Mouse (Mus musculus) midbrain, embryonic 13.5 days (tissue): ENCODE data around the gene Znrd1. TPM values are rescaled to one million over a fixed set of nuclear protein-coding genes. Genes with fewer than 3 reads are reported as not detected.

Source experiments
- ATAC-seq: fragments of 200-750 bp; cut with Nextera tagmentation; 2 replicates; pipeline ENCODE4 v1.8.0; 2017; ENCODE audit warnings: mild to moderate bottlenecking, moderate TSS enrichment, moderate library complexity
- H3K27ac ChIP-seq: fragments of 300-500 bp; sonication (generic); 2 replicates; pipeline ENCODE4 v1.5.1; 2015; ENCODE audit warnings: inconsistent platforms, mild to moderate bottlenecking, moderate library complexity
- H3K27me3 ChIP-seq: fragments of 300-500 bp; sonication (generic); 2 replicates; pipeline ENCODE4 v1.6.1; 2015; ENCODE audit warnings: mild to moderate bottlenecking, inconsistent platforms
- H3K36me3 ChIP-seq: fragments of 300-500 bp; sonication (generic); 2 replicates; pipeline ENCODE4 v1.6.1; 2015; ENCODE audit warnings: mild to moderate bottlenecking, inconsistent platforms
- H3K4me1 ChIP-seq: fragments of 300-500 bp; sonication (generic); replicated peaks from 2 replicates; pipeline ENCODE4 v1.6.1; 2015; ENCODE audit warnings: inconsistent platforms
- H3K4me2 ChIP-seq: fragments of 300-500 bp; sonication (generic); replicated peaks from 2 replicates; pipeline ENCODE4 v1.6.1; 2015; ENCODE audit warnings: moderate library complexity, mild to moderate bottlenecking, inconsistent platforms
- H3K4me3 ChIP-seq: fragments of 300-500 bp; sonication (generic); replicated peaks from 2 replicates; pipeline ENCODE4 v1.5.1; 2015; ENCODE audit warnings: mild to moderate bottlenecking, inconsistent platforms
- H3K9ac ChIP-seq: fragments of 300-500 bp; sonication (generic); replicated peaks from 2 replicates; pipeline ENCODE4 v1.6.1; 2015; ENCODE audit warnings: mild to moderate bottlenecking, inconsistent platforms
- H3K9me3 ChIP-seq: fragments of 300-500 bp; sonication (generic); 2 replicates; pipeline ENCODE4 v1.6.1; 2016; ENCODE audit warnings: mild to moderate bottlenecking, inconsistent platforms
- WGBS: fragments of 180-500 bp; shearing (Covaris S2); methylation state at CpG from one replicate; pipeline ENCODE4 v1.1.7; 2015; 5-methylcytosine and 5-hydroxymethylcytosine counted together
- polyA plus RNA-seq: library from polyadenylated mRNA; unstranded; fragments of >200 nt; fragmentation: Nextera tagmentation; extraction: Ambion mirVana; gene quantifications from 2 replicates; pipeline ENCODE4 v1.2.1, GENCODE M21; 2015

The Znrd1 gene
- polyA plus RNA-seq, 1 experiment from 2014 or later: 71.8 TPM

- no peak for ATAC-seq
- Histone ChIP-seq H3K4me3 (no peak overlapping the region), H3K4me1 (no peaks in the 10 kb centered on the region), H3K36me3 (no peaks in the 10 kb centered on the region), H3K27me3 (no peaks in the 10 kb centered on the region), H3K9me3 (no peaks in the 10 kb centered on the region), H3K4me2 (no peak overlapping the region), H3K27ac (no peak overlapping the region), H3K9ac (no peak overlapping the region)
- 68% methylated on average over 1 of the region's 1 CpGs for WGBS
These were observed 50.1 kb downstream of the Znrd1 start for GRCm38 (mm10) chr17:36908235-36908634.

Other genes starting within 250 kb of the Znrd1 start
- not detected in 2 replicates for gene H2-M10.5, start 185.6 kb downstream of the Znrd1 start, polyA plus RNA-seq
- gene H2-M10.6, start 146.4 kb downstream of the Znrd1 start, polyA plus RNA-seq: not detected in 2 replicates
- 46.4 and 46.6 TPM in 2 replicates for gene Trim26, start 121.4 kb downstream of the Znrd1 start, polyA plus RNA-seq
- gene Trim15, start 91.3 kb downstream of the Znrd1 start, polyA plus RNA-seq: 0.22 and 0.58 TPM in 2 replicates
- gene Trim10, start 89.0 kb downstream of the Znrd1 start, polyA plus RNA-seq: 1.2 and 2.0 TPM in 2 replicates
- gene Trim40, start 68.4 kb downstream of the Znrd1 start, polyA plus RNA-seq: not detected in 2 replicates
- gene Trim31, start 60.4 kb downstream of the Znrd1 start, polyA plus RNA-seq: not detected in 2 replicates
- 0.63 and 0.70 TPM in 2 replicates for gene Rnf39, start 15.6 kb downstream of the Znrd1 start, polyA plus RNA-seq
- 172 and 177 TPM in 2 replicates for gene Ppp1r11, start 6.8 kb downstream of the Znrd1 start, polyA plus RNA-seq
- 4.8 and 6.5 TPM in 2 replicates for gene Znrd1as, start within 50 bp of the Znrd1 start, polyA plus RNA-seq
- gene 2410137M14Rik, start 22.7 kb upstream of the Znrd1 start, polyA plus RNA-seq: 0.43 and 0.57 TPM in 2 replicates
- gene H2-M5, start 31.0 kb upstream of the Znrd1 start, polyA plus RNA-seq: 3.9 TPM in 2 replicates
- gene Zfp57, start 42.6 kb upstream of the Znrd1 start, polyA plus RNA-seq: 262 and 272 TPM in 2 replicates
- 1.6 TPM in 2 replicates for gene Mog, start 64.8 kb upstream of the Znrd1 start, polyA plus RNA-seq
- 46.7 and 53.2 TPM in 2 replicates for gene Gabbr1, start 87.4 kb upstream of the Znrd1 start, polyA plus RNA-seq
- gene Olfr90, start 129.9 kb upstream of the Znrd1 start, polyA plus RNA-seq: not detected in 2 replicates
- not detected in 2 replicates for gene Olfr91, start 139.7 kb upstream of the Znrd1 start, polyA plus RNA-seq
- gene Olfr92, start 161.5 kb upstream of the Znrd1 start, polyA plus RNA-seq: not detected in 2 replicates
- not detected in 2 replicates for gene Olfr93, start 202.9 kb upstream of the Znrd1 start, polyA plus RNA-seq
- not detected in 2 replicates for gene Ubd, start 235.3 kb upstream of the Znrd1 start, polyA plus RNA-seq
- gene Olfr94, start 242.4 kb upstream of the Znrd1 start, polyA plus RNA-seq: not detected in 2 replicates